8 mouse cellular contexts compared by ENCODE assay signal in genomic region chr15:100984154-100984893, GRCm38 (mm10).
DNase-seq lines count a peak whose midpoint lies in the region; ATAC-seq and TF ChIP-seq lines count a peak whose summit lies in the region.

No protein-coding gene starts in this region.

- H3K9ac ChIP-seq in lung, embryonic 15.5 days, result peak overlapping the region; percentile 37; the same call in 1 of the 2 replicates
- H3K9ac ChIP-seq in forebrain, embryonic 11.5 days (ENCODE audit: low read length), result peak overlapping the region; percentile 77
- peak overlapping the region; percentile 57 for H3K9ac ChIP-seq in limb, embryonic 12.5 days (replicated peaks)

- WGBS in lung, embryonic 15.5 days, result 20% methylated on average over 12 of the region's 12 CpGs
- WGBS in forebrain, embryonic 11.5 days, result 26% methylated on average over 12 of the region's 12 CpGs
- WGBS in limb, embryonic 12.5 days, result 20% methylated on average over 12 of the region's 12 CpGs
- 28% methylated on average over 12 of the region's 12 CpGs for WGBS in small intestine, adult 2 months

- ATAC-seq in lung, embryonic 15.5 days (ENCODE audit: borderline replicate concordance, extremely low read depth, low FRiP score, low TSS enrichment), result no peak
- peak; percentile 59 for ATAC-seq in forebrain, embryonic 11.5 days (replicated peaks; ENCODE audit: low FRiP score)
- ATAC-seq in limb, embryonic 12.5 days (ENCODE audit: insufficient number of reproducible peaks, insufficient read depth, low FRiP score, low TSS enrichment, low read depth), result no peak; the same call in 1 of the 2 replicates

- H3K4me1 ChIP-seq in lung, embryonic 15.5 days, result peaks cover 4% of the 10 kb centered on the region
- peaks cover 5% of the 10 kb centered on the region; the same call in 1 of the 2 replicates for H3K4me1 ChIP-seq in forebrain, embryonic 11.5 days (replicated peaks; ENCODE audit: control insufficient read depth, insufficient read depth, low read length)
- peaks cover 8% of the 10 kb centered on the region; the same call in 1 of the 2 replicates for H3K4me1 ChIP-seq in limb, embryonic 12.5 days (replicated peaks)
- H3K4me1 ChIP-seq in small intestine, adult 2 months (ENCODE audit: control insufficient read depth, insufficient read depth, insufficient read length, low read length), result peaks cover 8% of the 10 kb centered on the region

- no peak for TF ChIP-seq CTCF in small intestine, adult 2 months (IDR thresholded peaks at IDR 0.05; ENCODE audit: extremely low read depth, insufficient read length, insufficient replicate concordance, low read depth, low read length)

- H3K27ac ChIP-seq in lung, embryonic 15.5 days, result no peak overlapping the region
- no peak overlapping the region for H3K27ac ChIP-seq in forebrain, embryonic 11.5 days (ENCODE audit: low read depth, low read length)
- H3K27ac ChIP-seq in limb, embryonic 12.5 days, result no peak overlapping the region
- no peak overlapping the region for H3K27ac ChIP-seq in small intestine, adult 2 months (ENCODE audit: insufficient read depth, low read depth, low read length)

- peaks cover 33% of the 10 kb centered on the region for H3K27me3 ChIP-seq in lung, embryonic 15.5 days
- no peaks in the 10 kb centered on the region for H3K27me3 ChIP-seq in forebrain, embryonic 11.5 days (ENCODE audit: control insufficient read depth, insufficient read depth, low read length)
- H3K27me3 ChIP-seq in limb, embryonic 12.5 days, result 0 out of 2 replicates have a peak, but pooled peaks cover 5% of the 10 kb centered on the region
- peaks cover 22% of the 10 kb centered on the region for H3K27me3 ChIP-seq in small intestine, adult 2 months (ENCODE audit: control insufficient read depth, insufficient read depth, low read length)

- peak overlapping the region; percentile 86 for H3K4me2 ChIP-seq in lung, embryonic 15.5 days
- H3K4me2 ChIP-seq in forebrain, embryonic 11.5 days (ENCODE audit: low read depth, low read length, severe bottlenecking), result peak overlapping the region; percentile 81
- H3K4me2 ChIP-seq in limb, embryonic 12.5 days, result peak overlapping the region; percentile 75

- TF ChIP-seq POLR2A in small intestine, adult 2 months (IDR thresholded peaks at IDR 0.05; ENCODE audit: low read depth, low read length), result no peak

- H3K36me3 ChIP-seq in lung, embryonic 15.5 days, result no peaks in the 10 kb centered on the region
- no peaks in the 10 kb centered on the region for H3K36me3 ChIP-seq in forebrain, embryonic 11.5 days (ENCODE audit: control insufficient read depth, insufficient read depth, low read length)
- no peaks in the 10 kb centered on the region for H3K36me3 ChIP-seq in limb, embryonic 12.5 days
- no peaks in the 10 kb centered on the region for H3K36me3 ChIP-seq in small intestine, adult 2 months (ENCODE audit: control insufficient read depth, insufficient read depth, low read length)

- peak overlapping the region; percentile 44 for H3K4me3 ChIP-seq in lung, embryonic 15.5 days
- H3K4me3 ChIP-seq in forebrain, embryonic 11.5 days (ENCODE audit: low read depth, low read length), result peak overlapping the region; percentile 52
- peak overlapping the region; percentile 60 for H3K4me3 ChIP-seq in limb, embryonic 12.5 days (replicated peaks)
- peak overlapping the region; percentile 50 for H3K4me3 ChIP-seq in small intestine, adult 2 months (ENCODE audit: low read depth, low read length)

- no peak for DNase-seq in lung, postnatal 14 days
- DNase-seq in forebrain, embryonic 11.5 days (ENCODE audit: low spot score), result no peak
- DNase-seq in right cerebral cortex, postnatal 36 days (ENCODE audit: low spot score in 2 of 2), result no peak
- DNase-seq in ovary, postnatal 36 days (ENCODE audit: low spot score), result no peak
- DNase-seq in ovary, postnatal 10 days (ENCODE audit: low spot score), result no peak

- no peaks in the 10 kb centered on the region for H3K9me3 ChIP-seq in lung, embryonic 15.5 days
- no peaks in the 10 kb centered on the region for H3K9me3 ChIP-seq in forebrain, embryonic 11.5 days (ENCODE audit: control insufficient read depth, low read length)
- no peaks in the 10 kb centered on the region for H3K9me3 ChIP-seq in limb, embryonic 12.5 days
